Mouse (Mus musculus) adipocyte (in vitro differentiated cells): ENCODE measurements around the gene Nlk.
"Not testable (repeated sequence)": the region's sequence is repeated elsewhere in the genome, so short reads cannot be mapped to it uniquely, and the experiment has no call there.

Source experiments
- DNase-seq: peaks from one replicate; pipeline ENCODE4 v3.0.0-alpha.2; 2016; ENCODE audit warnings: low spot score

Nlk gene

GRCm38 (mm10) chr11:78596750-78597149 lies 100.4 kb downstream of the Nlk start:
- DNase-seq: no peak

- DNase-seq: no peak
These were observed 101.4 kb downstream of the Nlk start for GRCm38 (mm10) chr11:78595773-78596172.

GRCm38 (mm10) chr11:78594271-78594964 lies 102.8 kb downstream of the Nlk start:
- DNase-seq: no peak

- not testable (repeated sequence) for DNase-seq
These were observed 109.5 kb downstream of the Nlk start for GRCm38 (mm10) chr11:78587677-78588076.

- no peak for DNase-seq
These were observed 111.1 kb downstream of the Nlk start for GRCm38 (mm10) chr11:78586099-78586498.

GRCm38 (mm10) chr11:78582848-78583247 lies 114.3 kb downstream of the Nlk start:
- no peak for DNase-seq

- peak; percentile 38 for DNase-seq
These were observed 122.2 kb downstream of the Nlk start for GRCm38 (mm10) chr11:78574975-78575374.

GRCm38 (mm10) chr11:78574536-78574935 lies 122.6 kb downstream of the Nlk start:
- no peak for DNase-seq

GRCm38 (mm10) chr11:78574031-78574430 lies 123.1 kb downstream of the Nlk start:
- not testable (repeated sequence) for DNase-seq

GRCm38 (mm10) chr11:78571854-78572253 lies 125.3 kb downstream of the Nlk start:
- DNase-seq: no peak

GRCm38 (mm10) chr11:78571441-78571840 lies 125.7 kb downstream of the Nlk start:
- DNase-seq: no peak

GRCm38 (mm10) chr11:78569806-78570205 lies 127.4 kb downstream of the Nlk start:
- DNase-seq: no peak

- DNase-seq: no peak
These were observed 128.3 kb downstream of the Nlk start for GRCm38 (mm10) chr11:78568827-78569226.

- no peak for DNase-seq
These were observed 129.6 kb downstream of the Nlk start for GRCm38 (mm10) chr11:78567614-78568013.

GRCm38 (mm10) chr11:78566775-78567174 lies 130.4 kb downstream of the Nlk start:
- no peak for DNase-seq

- DNase-seq: peak; percentile 80
These were observed 136.7 kb downstream of the Nlk start for GRCm38 (mm10) chr11:78560447-78560846.

- DNase-seq: no peak
These were observed 139.9 kb downstream of the Nlk start for GRCm38 (mm10) chr11:78557241-78557640.

- no peak for DNase-seq
These were observed 141.1 kb downstream of the Nlk start for GRCm38 (mm10) chr11:78556070-78556469.

- DNase-seq: no peak
These were observed 141.6 kb downstream of the Nlk start for GRCm38 (mm10) chr11:78555623-78556022.

GRCm38 (mm10) chr11:78551059-78551398 lies 146.1 kb downstream of the Nlk start:
- DNase-seq: no peak

GRCm38 (mm10) chr11:78550168-78551058 lies 146.8 kb downstream of the Nlk start, which contains the start of gene Tmem97:
Tmem97 (minus strand) TSS chr11:78550777.
- peak; percentile 97 for DNase-seq

GRCm38 (mm10) chr11:78549491-78549987 lies 147.6 kb downstream of the Nlk start:
- DNase-seq: peak; percentile 37
